In genomic region chr14:103877117-103877516, GRCm38 (mm10) we compare ENCODE assay signal across 27 mouse cellular contexts.
"Had no signal": no experiment of that assay in that cellular context is flagged by ENCODE, and none has a peak within 500 bp of the region (broad histone marks: within the 10 kb centered on the region; RNA-seq: fewer than 3 reads in every experiment).

No protein-coding gene starts in this region.

- H3K4me1 ChIP-seq: embryonic facial prominence, embryonic 10.5 days; embryonic facial prominence, embryonic 12.5 days; embryonic facial prominence, embryonic 13.5 days; embryonic facial prominence, embryonic 15.5 days; forebrain, embryonic 10.5 days; forebrain, embryonic 12.5 days; forebrain, embryonic 13.5 days; forebrain, embryonic 15.5 days had no signal

- H3K9me3 ChIP-seq: embryonic facial prominence, embryonic 10.5 days; embryonic facial prominence, embryonic 12.5 days; embryonic facial prominence, embryonic 13.5 days; embryonic facial prominence, embryonic 15.5 days; forebrain, embryonic 10.5 days; forebrain, embryonic 12.5 days; forebrain, embryonic 13.5 days; forebrain, embryonic 15.5 days had no signal

- H3K27ac ChIP-seq: embryonic facial prominence, embryonic 10.5 days; embryonic facial prominence, embryonic 12.5 days; embryonic facial prominence, embryonic 13.5 days; embryonic facial prominence, embryonic 15.5 days; forebrain, embryonic 10.5 days; forebrain, embryonic 12.5 days; forebrain, embryonic 13.5 days; forebrain, embryonic 15.5 days; gastrocnemius, adult 2 months had no signal

- H3K4me3 ChIP-seq: embryonic facial prominence, embryonic 10.5 days; embryonic facial prominence, embryonic 12.5 days; embryonic facial prominence, embryonic 13.5 days; embryonic facial prominence, embryonic 15.5 days; erythroblast, embryonic 14.5 days; forebrain, embryonic 10.5 days; forebrain, embryonic 12.5 days; forebrain, embryonic 13.5 days; forebrain, embryonic 15.5 days; gastrocnemius, adult 2 months had no signal

- H3K9ac ChIP-seq: embryonic facial prominence, embryonic 12.5 days; embryonic facial prominence, embryonic 13.5 days; embryonic facial prominence, embryonic 15.5 days; forebrain, embryonic 12.5 days; forebrain, embryonic 13.5 days; forebrain, embryonic 15.5 days; forebrain, postnatal 0 days had no signal

- H3K27me3 ChIP-seq: embryonic facial prominence, embryonic 12.5 days; embryonic facial prominence, embryonic 13.5 days; embryonic facial prominence, embryonic 15.5 days; forebrain, embryonic 12.5 days; forebrain, embryonic 13.5 days; forebrain, embryonic 15.5 days had no signal

- H3K4me2 ChIP-seq: embryonic facial prominence, embryonic 12.5 days; embryonic facial prominence, embryonic 13.5 days; embryonic facial prominence, embryonic 15.5 days; forebrain, embryonic 12.5 days; forebrain, embryonic 13.5 days; forebrain, embryonic 15.5 days had no signal

- H3K36me3 ChIP-seq: embryonic facial prominence, embryonic 10.5 days; embryonic facial prominence, embryonic 12.5 days; embryonic facial prominence, embryonic 13.5 days; embryonic facial prominence, embryonic 15.5 days; forebrain, embryonic 10.5 days; forebrain, embryonic 12.5 days; forebrain, embryonic 15.5 days had no signal

- ATAC-seq: forebrain, embryonic 13.5 days; forebrain, embryonic 14.5 days; forebrain, embryonic 15.5 days; forebrain, embryonic 16.5 days; forebrain, postnatal 0 days had no signal

- DNase-seq: cerebellum, adult 2 months; cerebellum, adult 8-10 months; cerebellum, adult 9-10 months; cerebellum, adult 9-11 months; cerebellum, postnatal 10 days; cerebellum, postnatal 14 days; cerebellum, postnatal 25 days; cerebellum, postnatal 36 days; embryo, embryonic 11 days; forebrain, postnatal 0 days; gastrocnemius, adult 2 months; gastrocnemius, postnatal 10 days; gastrocnemius, postnatal 14 days; gastrocnemius, postnatal 25 days; gastrocnemius, postnatal 36 days; heart, adult 18-20 months had no signal
